Mouse (Mus musculus) ovary, postnatal 14 days (tissue): ENCODE measurements around the gene Fn1.

Source experiments
- DNase-seq: peaks from one replicate; pipeline ENCODE4 v3.0.0; 2022; ENCODE audit warnings: low spot score

Fn1 gene

DNA sequence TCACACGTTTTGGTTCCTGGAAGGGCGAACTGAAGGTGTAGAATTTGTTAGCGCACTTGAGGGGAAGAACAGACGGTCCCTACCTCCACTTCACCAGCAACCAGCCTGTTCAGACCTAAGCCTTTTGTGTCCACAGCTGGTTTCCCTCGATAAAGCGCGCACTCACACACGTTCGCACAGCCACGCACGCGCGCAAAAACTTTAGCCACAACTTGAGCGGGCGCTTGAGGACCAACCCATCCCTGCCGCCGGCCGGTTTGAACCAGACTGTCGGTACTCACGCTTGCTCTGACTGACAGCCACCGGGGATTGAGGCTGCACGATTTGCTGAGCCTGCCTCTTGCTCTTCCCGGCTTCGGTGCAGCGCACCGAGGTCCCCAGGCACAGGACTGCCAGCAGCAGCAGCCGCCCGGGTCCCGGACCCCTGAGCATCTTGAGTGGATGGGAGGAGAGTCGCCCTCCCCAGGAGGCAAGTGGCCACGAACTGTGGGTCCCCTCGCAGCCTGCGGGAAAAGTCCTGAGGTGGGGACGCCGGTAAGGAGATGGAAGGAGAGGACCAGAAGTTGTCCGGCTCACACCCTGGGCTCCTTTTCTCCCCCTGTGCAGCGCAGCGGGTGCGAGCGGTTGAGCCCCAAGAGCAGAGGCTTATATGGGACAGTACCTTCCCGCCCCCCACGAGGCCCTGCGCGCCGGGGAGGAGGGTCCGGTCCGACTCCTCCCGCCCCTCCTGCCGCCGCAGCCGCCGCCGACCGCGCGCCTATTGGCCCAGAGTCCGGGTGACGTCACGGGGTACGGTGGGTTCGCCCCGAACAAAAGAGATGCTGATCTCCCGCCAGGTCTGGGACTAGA is at the start of gene Fn1:
TSS of gene Fn1 (minus strand) at position 650 of the 849 bp plus-strand sequence.
- peak; percentile 92 for DNase-seq

DNA sequence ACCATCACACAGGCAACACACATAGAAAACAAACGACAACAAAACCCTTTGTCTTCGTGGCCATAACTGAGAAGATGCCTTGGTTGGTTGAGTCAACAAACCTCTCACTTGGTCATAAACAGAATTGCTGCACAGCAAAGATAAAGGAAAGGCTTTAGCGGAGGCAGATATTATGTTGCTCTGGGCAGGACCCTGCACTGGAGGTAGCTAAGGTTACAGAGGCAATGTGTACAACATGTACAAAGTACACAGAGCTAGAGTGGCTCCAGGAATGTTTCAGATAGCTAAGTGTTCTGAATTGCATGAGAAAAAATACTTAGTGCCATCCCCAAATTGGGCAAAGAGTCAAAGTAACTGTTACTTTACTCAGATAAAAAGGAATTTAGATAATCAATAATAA is 43.1 kb upstream of the Fn1 start:
- DNase-seq = no peak

DNA sequence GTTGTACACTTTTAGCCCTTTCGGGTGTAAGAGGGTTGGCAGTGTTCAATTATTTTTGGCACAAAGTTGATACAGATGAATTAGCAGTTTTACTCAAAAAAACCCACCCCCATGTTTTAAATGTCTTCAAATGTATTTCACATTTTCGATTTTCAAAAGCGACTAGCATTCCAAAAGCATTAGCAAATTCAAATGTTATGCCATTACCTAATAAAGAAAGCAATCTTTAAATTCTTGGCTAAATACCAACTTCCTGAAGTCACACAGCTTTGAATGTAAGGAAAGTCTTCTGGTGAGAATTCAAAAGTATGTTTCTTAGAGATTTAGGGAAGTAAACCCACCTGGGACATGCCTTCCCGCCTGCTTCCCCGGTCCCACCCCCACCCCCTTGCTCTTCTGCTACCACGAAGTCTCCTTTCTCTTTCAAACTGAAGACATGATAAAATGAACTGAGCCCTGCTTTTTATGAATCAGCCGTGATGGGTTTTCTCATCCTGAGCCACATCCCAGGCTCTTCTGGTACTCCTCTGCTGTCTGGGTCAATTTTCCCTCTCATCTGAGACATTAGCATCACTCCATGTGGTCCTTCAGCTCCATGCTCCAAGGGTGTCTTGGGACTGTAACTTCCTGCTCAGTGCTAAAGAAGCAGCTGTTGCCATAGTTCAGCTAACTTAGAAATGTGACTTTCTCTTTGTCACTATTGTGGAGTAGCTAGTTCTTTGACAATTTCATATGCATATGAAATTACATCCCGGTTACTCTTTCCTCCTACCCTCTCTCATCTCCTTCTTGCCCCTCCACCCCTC is 38.7 kb upstream of the Fn1 start:
- no peak for DNase-seq

DNA sequence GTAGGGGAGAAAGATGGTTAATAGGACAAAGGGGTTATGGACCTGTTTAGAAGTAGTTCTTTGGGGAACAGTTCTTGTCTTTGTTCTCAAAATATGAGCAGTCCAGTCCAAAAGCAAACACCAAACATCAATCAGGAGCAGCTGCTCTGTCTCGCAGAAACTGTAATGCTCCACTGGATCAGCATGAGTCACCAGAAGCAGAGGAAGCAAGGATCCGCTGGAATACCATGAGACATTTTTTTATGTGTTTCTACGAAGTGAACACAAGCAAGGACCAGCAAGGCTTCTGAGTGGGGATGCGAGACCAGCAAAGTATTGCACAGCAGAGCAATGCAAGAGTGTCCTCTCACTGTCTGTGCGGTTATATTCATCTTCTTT is 35.9 kb upstream of the Fn1 start:
- no peak for DNase-seq

DNA sequence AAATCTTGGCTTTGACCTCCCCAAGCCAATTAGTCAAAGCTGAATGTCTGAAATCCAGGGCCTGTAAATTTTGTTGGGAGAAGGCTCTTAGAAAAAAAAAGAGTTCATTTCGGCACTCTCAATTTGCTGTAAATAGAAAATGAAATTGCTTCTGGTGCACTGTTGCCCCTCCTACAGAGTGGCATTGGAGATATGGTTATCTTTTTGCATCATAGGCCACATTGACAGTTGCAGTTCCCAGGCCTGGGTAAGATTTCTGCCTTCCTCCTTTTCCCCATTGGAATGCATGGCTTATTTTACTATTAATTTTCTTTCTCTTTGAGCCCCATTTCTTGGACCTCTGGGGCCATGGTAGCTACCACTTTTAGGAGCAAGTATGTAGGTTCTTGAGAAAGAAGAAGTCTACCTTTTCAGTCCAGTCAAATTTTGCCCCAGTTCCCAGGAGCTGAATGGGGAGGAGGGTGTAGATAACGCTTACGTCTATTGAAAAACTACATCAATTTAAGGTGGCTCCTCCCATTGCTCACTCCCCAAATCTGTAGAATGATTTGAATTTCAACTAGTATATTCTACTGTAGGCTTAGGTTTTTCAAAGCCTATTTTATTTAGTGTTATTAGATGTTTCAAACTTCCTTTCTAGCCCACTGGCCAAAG is 35.4 kb upstream of the Fn1 start:
- no peak for DNase-seq

DNA sequence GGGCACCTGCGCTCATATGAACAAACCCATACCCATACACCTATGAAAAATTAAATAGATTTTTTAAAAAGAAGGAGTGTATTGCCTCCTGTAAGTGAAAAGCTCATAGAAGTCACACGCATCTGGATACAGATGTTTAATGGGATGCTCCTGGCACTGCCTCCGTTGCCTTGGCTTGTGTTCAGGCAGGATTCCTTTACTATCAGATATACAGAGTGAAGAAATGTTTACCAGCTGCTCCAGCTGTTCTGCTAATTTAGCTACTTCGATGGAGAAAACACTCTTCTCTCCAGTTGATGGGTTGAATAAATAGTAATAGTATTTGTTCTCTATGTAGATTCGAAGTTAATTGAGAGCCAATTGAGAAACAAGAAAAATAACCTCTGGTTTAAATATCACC is 33.8 kb upstream of the Fn1 start:
- DNase-seq = no peak

DNA sequence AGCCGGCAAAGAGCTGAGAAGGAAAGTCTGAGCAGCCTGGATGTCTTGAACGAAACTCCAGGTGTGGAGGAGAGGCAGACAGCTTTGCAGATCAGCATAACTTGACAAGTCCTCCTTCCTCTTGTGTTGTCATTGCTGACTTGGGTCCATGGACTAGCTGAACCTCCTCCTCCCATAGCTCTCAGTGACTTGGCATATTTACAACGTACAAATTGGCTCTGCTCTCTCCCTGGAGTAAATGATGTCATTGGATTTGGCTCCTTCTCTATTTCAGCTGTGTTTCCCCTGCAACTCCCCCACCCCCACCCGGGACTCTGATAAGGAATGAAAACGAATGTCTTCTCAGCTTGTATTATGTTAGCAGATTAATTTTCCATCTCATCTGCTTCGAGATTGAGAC is 30.7 kb upstream of the Fn1 start:
- peak; percentile 16 for DNase-seq

DNA sequence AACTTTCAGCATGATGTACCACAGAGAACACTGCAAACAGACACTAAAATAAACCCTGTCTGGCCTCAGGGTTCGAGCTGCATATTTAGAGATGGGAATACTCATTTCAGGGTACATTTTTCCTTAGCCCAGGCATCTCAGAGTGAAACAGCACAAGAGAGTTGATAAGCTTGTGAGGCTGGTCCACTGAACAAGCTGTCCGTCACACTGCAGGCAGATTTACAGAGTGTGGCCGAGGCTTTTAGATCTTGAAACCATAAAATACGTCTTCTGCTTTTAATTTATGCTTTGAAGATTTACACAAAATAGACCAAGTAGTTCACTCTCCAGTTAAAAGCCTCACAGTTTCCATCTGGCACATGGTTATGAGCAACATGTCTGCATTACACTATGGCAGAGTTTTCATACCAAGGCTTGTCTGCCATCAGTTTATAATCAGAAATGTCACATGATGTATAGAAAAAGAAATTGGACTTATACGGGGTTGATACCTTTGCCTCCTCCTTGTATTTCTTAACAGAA is 29.3 kb upstream of the Fn1 start:
- DNase-seq = no peak

DNA sequence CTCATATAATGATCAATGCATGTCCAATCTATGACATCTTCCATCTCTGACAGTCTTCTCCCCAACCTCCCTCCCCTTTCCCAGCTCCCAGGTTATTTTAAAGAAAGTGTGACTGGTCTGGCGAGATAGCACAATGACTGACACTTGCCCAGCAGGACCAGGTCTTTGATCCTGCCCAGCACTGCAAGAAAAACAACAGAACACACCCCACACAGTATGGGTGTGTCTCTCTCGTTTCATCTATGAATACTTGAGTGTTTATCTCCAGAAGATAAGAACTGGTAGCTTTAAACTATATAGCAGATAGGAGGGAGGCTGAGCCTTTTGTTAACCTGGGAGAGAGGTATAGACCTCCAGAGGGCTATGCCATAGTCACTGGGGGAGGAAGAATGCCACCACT is 28.3 kb upstream of the Fn1 start:
- no peak for DNase-seq

DNA sequence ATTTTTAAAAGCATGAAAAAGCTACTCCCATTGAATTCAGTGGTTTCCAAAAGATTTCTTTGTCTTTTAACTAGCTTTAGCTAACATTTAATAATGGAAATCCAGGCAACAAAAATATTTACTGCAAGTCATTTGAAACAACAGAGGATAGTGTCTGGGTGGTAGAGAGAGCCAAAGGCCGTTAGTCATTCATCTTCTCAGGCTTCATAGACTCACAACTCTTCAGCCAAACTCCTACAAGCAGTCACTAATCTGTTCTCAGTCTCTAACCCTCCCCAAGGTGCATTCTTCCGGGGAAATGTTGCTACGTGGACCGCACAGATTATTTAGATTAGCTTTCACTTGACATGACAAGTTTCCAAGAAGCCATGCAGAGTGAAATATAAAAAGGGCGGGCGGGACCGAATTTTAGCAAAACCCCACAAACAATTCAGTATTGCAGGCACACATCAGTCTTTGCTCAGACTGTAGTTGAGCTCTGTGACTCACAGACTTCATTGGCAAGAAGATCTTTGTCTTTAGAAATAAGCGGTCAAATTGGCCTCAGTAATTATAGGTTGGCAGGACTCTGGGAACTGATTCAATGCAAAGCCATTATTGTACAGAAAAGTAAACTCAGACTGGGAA is 27.2 kb upstream of the Fn1 start:
- DNase-seq = no peak

DNA sequence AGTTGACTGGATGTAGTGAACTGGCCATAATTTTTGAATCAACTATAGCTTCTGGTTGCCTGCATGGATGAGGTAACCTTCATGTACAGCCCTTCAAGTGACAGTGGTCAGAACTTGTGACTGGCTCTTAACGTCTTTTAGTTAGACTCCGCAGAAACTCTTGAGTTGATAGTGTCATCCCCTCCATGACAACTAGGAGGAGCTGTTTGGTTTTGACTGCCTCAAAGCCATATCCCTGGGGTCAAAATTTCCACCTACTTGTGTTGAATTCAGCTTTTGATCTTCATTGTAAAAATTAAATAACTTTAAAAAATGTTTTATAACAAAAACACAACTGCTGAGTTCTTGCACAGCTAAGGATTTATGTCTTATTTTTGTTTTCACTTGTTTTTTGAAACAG is 22.4 kb upstream of the Fn1 start:
- DNase-seq = no peak

DNA sequence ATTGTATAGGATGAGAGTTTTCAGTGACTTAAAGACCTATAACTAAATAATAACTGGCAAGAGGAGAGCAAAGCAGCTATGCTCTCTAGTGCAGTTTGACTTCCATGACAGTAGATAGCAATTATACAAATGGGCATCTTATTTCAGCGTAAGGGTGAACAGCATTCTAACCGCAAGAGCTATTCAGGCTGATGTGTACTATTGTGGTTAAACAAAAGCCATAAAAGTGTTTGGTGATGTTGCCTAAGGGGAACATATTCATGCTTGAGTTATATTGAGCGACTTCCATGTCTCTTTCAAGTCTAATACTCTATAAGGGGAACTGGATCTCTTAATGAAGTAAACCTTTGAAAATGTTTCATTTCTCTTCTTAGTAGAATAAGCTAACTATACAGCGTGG is 21.3 kb upstream of the Fn1 start:
- no peak for DNase-seq

DNA sequence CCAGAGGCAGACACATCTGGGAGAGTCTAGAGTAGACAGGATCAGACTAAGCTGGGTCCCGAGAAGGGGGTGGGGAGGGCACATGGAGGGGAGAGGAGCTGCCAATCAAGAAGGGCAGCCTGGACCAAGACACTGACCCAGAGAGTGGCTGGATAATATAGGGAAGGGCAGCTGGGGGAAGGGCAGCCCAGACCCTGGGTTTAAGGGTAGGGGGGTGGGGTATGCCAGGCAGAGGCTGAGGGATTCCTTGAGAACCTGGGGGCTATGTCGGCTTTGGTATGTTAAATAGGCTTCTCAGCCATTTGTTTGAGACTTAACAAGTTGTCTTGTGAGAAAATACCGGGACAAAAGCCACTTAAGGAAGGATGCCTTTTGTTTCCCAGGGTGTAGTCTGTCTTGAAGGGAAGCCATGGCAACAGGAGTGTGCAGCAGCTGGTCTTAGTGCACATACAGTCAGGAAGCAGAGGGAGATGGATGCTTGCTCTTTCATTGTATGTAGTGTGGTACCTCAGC is 20.5 kb upstream of the Fn1 start:
- DNase-seq = no peak

DNA sequence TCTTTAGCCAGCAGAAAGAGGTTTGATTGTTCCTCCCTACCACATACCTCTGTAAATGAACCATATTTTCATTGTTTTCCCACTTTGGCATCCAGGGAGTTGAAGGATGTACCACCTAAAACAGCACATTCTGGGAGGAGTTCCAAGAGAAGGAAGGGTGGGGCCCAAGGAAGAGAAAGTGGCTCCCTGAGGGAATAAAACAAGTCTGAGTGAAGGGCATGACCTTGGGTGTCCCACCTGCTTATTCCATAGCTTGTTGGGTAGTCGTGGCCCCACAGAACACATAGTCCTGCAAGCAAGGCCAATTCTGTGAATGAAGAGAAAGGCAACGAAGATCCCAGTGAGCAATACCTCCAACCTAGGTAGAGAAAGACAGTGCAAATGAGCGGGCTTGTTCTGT is 19.3 kb upstream of the Fn1 start:
- no peak for DNase-seq

DNA sequence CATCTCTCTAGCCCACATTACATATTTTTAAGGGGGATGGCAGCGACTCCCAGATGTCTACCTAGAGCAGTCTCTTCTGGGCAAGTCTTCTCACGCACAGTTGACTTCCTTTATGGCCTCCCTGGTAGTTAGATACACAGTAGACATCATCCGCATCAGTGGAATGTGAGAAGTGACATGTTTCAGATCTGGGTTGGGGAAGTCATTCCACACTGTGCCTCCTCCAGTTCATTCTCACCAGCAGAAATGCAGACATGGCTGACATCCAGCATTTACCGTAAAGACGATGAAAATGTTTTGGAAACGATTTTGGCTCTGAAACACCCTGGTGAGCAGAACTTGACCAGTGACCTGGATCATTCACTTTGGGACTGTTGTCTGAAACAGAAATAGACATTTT is 10.2 kb upstream of the Fn1 start:
- DNase-seq = no peak

DNA sequence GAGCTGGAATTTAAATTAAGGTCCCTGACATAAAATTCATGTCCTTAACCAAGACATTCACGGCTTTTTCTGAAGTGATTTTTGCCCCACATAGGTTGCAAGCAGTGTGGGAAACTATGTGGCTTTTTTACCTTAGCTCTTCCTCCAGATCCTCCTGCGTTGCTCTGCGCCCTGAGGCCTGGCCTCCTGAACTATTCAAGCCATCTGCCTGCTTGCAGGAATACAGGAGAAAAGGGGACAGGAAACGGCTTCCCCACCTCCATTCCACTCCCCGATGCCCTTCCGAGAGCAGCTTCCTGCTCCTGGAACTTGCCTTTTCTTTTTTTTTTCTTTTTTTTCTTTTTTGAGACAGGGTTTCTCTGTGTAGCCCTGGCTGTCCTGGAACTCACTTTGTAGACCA is 5.6 kb upstream of the Fn1 start:
- DNase-seq = no peak

DNA sequence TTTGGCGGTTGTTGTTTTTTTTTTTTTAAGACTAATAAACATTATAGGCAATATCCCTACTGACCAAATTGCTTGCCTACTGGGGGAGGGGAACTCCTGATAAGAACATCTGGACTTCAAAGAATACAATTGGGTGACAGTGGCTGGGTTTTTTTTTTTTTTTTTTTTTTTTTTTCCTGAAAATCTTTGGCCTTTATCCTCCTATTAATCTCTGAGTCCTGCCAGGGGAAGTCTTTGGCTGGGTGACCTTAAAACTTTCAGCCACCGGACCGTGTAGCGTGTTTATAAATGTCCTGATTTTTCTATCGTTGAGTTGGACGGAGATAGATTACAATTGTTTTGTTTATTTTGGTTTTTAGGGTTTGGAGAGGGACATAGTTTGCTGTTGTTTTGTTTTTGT is 3.3 kb upstream of the Fn1 start:
- no peak for DNase-seq

DNA sequence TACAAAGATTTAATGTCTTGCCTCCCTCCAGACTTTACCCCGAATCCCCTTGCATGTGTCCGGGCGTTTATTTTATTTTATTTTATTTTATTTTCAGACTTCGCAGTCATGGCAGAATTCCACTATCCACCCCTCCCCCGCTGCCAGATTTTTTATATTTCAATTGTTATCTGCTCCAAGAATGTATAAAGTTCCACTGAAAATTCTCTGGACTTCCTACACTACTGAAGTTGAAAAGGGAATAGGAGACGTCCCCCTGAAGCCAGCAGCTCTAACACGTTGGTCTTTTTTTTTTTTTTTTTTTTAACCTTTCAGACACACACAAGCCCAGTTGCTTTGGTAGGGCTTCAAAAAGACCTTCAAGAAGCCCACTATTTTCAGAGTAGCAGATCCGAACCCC is 1.2 kb upstream of the Fn1 start:
- DNase-seq = no peak

DNA sequence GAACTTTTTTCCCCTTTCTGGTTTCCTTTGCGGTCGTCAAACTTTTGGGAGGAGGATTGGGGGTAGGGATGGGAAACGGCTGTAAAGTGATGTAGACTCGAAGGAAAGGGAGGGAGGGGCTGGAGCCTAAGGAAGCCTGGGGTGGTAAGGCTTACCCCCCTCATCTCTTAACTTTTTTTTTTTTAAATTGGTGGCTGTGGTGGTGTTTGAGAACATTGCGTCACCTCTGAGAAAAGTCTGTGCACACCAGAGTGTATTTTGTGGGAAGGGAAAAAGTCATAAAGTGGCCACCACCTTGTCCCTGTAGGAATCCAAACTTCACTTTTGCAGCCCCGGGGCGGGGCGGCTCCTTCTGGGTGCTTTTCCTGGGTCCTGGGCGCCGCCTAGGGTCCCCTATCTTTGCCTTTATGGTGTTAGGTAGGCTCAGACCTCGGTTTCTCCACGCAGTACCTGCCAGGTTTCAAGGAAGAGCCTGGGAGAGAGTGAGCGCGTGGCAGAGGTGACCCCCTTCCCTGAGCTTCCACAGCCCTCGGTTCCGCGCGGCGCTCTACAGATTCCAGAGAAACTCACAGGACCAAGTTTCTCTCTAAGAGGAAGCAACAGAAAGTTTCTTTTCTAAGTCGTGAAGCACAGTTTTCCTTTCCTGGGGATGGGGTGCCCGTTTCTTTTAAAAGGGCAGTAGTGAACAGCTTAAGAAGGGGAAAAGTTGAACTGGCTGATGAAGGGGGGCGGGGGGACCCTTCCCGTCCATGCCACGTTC is 580 bp upstream of the Fn1 start:
- no peak for DNase-seq

DNA sequence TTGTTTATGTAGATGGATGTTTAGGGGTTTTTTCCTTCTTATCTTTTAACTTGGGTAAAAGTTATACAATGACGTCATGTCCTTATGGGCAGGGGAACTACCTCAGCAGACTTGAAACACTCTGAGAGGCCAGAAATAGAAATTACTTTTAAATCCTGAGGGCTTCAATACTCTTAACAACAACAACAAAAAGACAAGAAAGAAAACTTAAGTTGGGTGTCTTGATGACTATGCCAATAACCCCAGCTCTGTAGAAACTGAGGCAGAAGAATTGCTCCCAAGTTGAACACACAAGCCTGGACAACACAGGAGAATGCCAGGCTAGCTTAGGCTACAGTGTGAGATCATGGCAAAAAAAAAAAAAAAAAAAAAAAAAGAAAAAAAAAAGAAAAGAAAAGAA is 1.2 kb downstream of the Fn1 start:
- no peak for DNase-seq

DNA sequence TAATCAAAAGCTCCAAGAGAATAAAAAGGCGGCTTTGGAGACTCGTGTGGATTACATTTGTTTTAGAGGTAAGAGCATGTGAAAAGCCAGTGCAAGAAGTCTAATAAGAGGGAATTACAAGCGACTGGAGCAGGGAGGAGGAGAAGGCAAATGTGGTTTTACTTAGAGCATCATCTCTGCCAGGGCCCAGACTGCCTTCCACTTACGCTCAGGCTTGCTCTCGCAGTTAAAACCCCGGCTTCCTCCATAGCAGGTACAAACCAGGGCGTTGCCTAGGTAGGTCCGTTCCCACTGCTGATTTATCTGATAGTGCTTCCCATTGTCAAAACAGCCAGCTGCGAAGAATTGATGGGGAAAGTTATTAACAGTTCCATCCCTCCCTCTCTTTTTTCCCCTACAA is 1.7 kb downstream of the Fn1 start:
- DNase-seq = no peak
